In the genomic region with DNA sequence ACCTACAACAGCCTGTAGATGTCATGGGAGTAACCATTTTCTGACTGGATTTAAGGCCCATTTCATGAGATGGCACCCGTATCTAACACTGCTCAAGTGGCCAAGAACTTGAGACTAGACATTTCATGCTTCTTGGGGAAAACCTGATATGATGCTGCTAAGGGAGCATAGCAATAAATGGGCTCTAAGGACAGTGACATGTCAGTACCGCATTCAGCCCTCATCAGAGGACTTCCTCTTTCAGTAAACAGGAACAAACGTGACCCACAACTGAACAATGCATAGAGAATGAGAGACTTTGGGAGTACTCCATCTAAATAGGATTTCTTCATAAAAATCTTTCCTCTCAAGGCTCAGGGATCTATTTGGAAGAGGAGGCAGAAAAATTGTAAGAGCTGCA, we compare ENCODE assay signal across 21 mouse cellular contexts. TPM values are rescaled to one million over a fixed set of nuclear protein-coding genes. Genes with fewer than 3 reads are reported as not detected.
DNase-seq lines count a peak whose midpoint lies in the region; ATAC-seq and TF ChIP-seq lines count a peak whose summit lies in the region.
"Had no signal": no experiment of that assay in that cellular context is flagged by ENCODE, and none has a peak within 500 bp of the region (broad histone marks: within the 10 kb centered on the region; RNA-seq: fewer than 3 reads in every experiment).

No protein-coding gene starts in this region.

- ATAC-seq in granulocyte monocyte progenitor cell, adult 5-6 weeks (replicated peaks; ENCODE audit: poor library complexity, severe bottlenecking) = peak; percentile 87
- 0 out of 2 replicates have a peak, but pooled peaks have one; percentile 68 for ATAC-seq in monocyte, adult 5-6 weeks (replicated peaks; ENCODE audit: insufficient number of reproducible peaks, low FRiP score, low TSS enrichment, poor library complexity, severe bottlenecking)
- ATAC-seq in liver, embryonic 11.5 days (replicated peaks; ENCODE audit: low FRiP score) = no peak
- ATAC-seq: CD4-positive, CD25-positive, alpha-beta regulatory T cell, adult 4 months; forebrain, embryonic 15.5 days; inflammation-experienced regulatory T-cells, adult 6 months; intestine, postnatal 0 days had no signal

- H3K27ac ChIP-seq in MEL (ENCODE audit: control insufficient read depth, low read depth, low read length) = no peak overlapping the region
- H3K27ac ChIP-seq in left cerebral cortex, adult 2 months = no peak overlapping the region
- no peak overlapping the region for H3K27ac ChIP-seq in liver, embryonic 11.5 days (ENCODE audit: low read depth, low read length)
- H3K27ac ChIP-seq: embryonic facial prominence, embryonic 12.5 days; forebrain, embryonic 15.5 days; heart, adult 2 months; heart, embryonic 15.5 days; hindbrain, embryonic 15.5 days had no signal

- no peak overlapping the region for H3K4me3 ChIP-seq in MEL (ENCODE audit: control insufficient read depth in 1 of 2, insufficient read depth in 1 of 2, low read depth in 2 of 2, low read length in 2 of 2)
- no peak overlapping the region for H3K4me3 ChIP-seq in left cerebral cortex, adult 2 months
- no peak overlapping the region for H3K4me3 ChIP-seq in liver, embryonic 11.5 days (ENCODE audit: low read depth, low read length)
- H3K4me3 ChIP-seq: embryonic facial prominence, embryonic 12.5 days; forebrain, embryonic 15.5 days; heart, adult 2 months; heart, embryonic 15.5 days; hindbrain, embryonic 15.5 days had no signal

- no peak for TF ChIP-seq CTCF in MEL (IDR thresholded peaks at IDR 0.05 in 2 of 3, conservative IDR thresholded peaks at IDR 0.05 in 1 of 3; ENCODE audit: control insufficient read depth in 1 of 3, insufficient read depth in 1 of 3, low read depth in 2 of 3, low read length in 3 of 3, poor library complexity in 1 of 3, severe bottlenecking in 1 of 3)
- TF ChIP-seq CTCF in left cerebral cortex, adult 2 months (IDR thresholded peaks at IDR 0.05) = no peak

- H3K27me3 ChIP-seq in MEL (ENCODE audit: control insufficient read depth in 1 of 2, insufficient read depth in 2 of 2, low read length in 2 of 2) = no peaks in the 10 kb centered on the region
- no peaks in the 10 kb centered on the region for H3K27me3 ChIP-seq in liver, embryonic 11.5 days (replicated peaks; ENCODE audit: control insufficient read depth, insufficient read depth, low read length)
- H3K27me3 ChIP-seq: embryonic facial prominence, embryonic 12.5 days; forebrain, embryonic 15.5 days; heart, embryonic 15.5 days; hindbrain, embryonic 15.5 days had no signal

- TF ChIP-seq POLR2A in MEL (IDR thresholded peaks at IDR 0.05; ENCODE audit: control insufficient read depth in 1 of 2, insufficient read depth in 1 of 2, low read depth in 1 of 2, low read length in 2 of 2, poor library complexity in 1 of 2) = no peak

- WGBS in liver, embryonic 11.5 days = 59% methylated on average over 3 of the region's 3 CpGs

- H3K4me2 ChIP-seq in liver, embryonic 11.5 days = no peak overlapping the region
- H3K4me2 ChIP-seq: embryonic facial prominence, embryonic 12.5 days; forebrain, embryonic 15.5 days; heart, embryonic 11.5 days; heart, embryonic 15.5 days; hindbrain, embryonic 15.5 days had no signal

- DNase-seq in A20 (ENCODE audit: low read depth, low spot score) (peak; percentile 55), MEL (ENCODE audit: low read depth, low spot score) (peak; percentile 76)
- no peak for DNase-seq in layer of hippocampus, adult 9-11 months
- no peak for DNase-seq in left cerebral cortex, adult 2 months (ENCODE audit: extremely low spot score in 1 of 2, low spot score in 2 of 2)
- DNase-seq in cerebellum, postnatal 4 days (ENCODE audit: low spot score in 2 of 2) = no peak
- DNase-seq in liver, embryonic 11.5 days (ENCODE audit: low spot score) = no peak
- DNase-seq: adrenal gland, postnatal 10 days; cerebellum, adult 11-12 months; cerebellum, adult 9-10 months; cerebellum, postnatal 36 days; heart, adult 2 months had no signal

- H3K4me1 ChIP-seq in MEL (ENCODE audit: control insufficient read depth in 1 of 2, insufficient read depth in 2 of 2, low read length in 2 of 2) = peaks cover 4 to 6% of the 10 kb centered on the region in 2 experiments; a peak in 2 of 4 replicates
- no peaks in the 10 kb centered on the region for H3K4me1 ChIP-seq in liver, embryonic 11.5 days (replicated peaks; ENCODE audit: control insufficient read depth, insufficient read depth, low read length)
- H3K4me1 ChIP-seq: embryonic facial prominence, embryonic 12.5 days; forebrain, embryonic 15.5 days; heart, embryonic 15.5 days; hindbrain, embryonic 15.5 days had no signal

- no peaks in the 10 kb centered on the region for H3K9me3 ChIP-seq in MEL (replicated peaks; ENCODE audit: insufficient read depth, low read length)
- H3K9me3 ChIP-seq in liver, embryonic 11.5 days (ENCODE audit: control insufficient read depth, low read length) = no peaks in the 10 kb centered on the region
- H3K9me3 ChIP-seq: embryonic facial prominence, embryonic 12.5 days; forebrain, embryonic 15.5 days; heart, embryonic 15.5 days; hindbrain, embryonic 15.5 days had no signal

- intact Hi-C loops in left cerebral cortex, adult 2 months (cut with DNase I) = no loop called here

- peaks cover 14 to 21% of the 10 kb centered on the region in 2 experiments for H3K36me3 ChIP-seq in MEL (ENCODE audit: control insufficient read depth in 1 of 2, insufficient read depth in 2 of 2, low read length in 2 of 2)
- H3K36me3 ChIP-seq in liver, embryonic 11.5 days (ENCODE audit: control insufficient read depth, insufficient read depth, low read length) = peaks cover 3% of the 10 kb centered on the region; the same call in 1 of the 2 replicates

- H3K9ac ChIP-seq in MEL (ENCODE audit: control insufficient read depth, low read depth, low read length, poor library complexity, severe bottlenecking) = no peak overlapping the region
- no peak overlapping the region for H3K9ac ChIP-seq in liver, embryonic 11.5 days (ENCODE audit: low read depth, low read length)
- H3K9ac ChIP-seq: embryonic facial prominence, embryonic 12.5 days; forebrain, embryonic 15.5 days; heart, embryonic 15.5 days; hindbrain, embryonic 15.5 days had no signal

- TF ChIP-seq EP300 in MEL (IDR thresholded peaks at IDR 0.05; ENCODE audit: low read depth in 1 of 2, low read length in 2 of 2) = peak in 1 of 2 experiments; percentile 43; a peak in 1 of 4 replicates

- TF ChIP-seq RAD21 in MEL (IDR thresholded peaks at IDR 0.05; ENCODE audit: low read depth, low read length) = no peak

- no peaks in the 10 kb centered on the region for H3K79me2 ChIP-seq in MEL (ENCODE audit: control insufficient read depth, insufficient read depth, low read length, poor library complexity)

TF ChIP-seq in MEL, 35 proteins besides CTCF, POLR2A, EP300 and RAD21:
- TF ChIP-seq BHLHE40 (IDR thresholded peaks at IDR 0.05; ENCODE audit: borderline replicate concordance, low read depth, low read length) (peak; percentile 69; the same call in 1 of the 2 replicates), USF2 (IDR thresholded peaks at IDR 0.05; ENCODE audit: borderline replicate concordance in 1 of 2, insufficient read depth in 1 of 2, low read depth in 1 of 2, low read length in 2 of 2) (no peak)

RNA-seq across cellular contexts. Expression of a gene that starts 46.7 kb away (rescaled TPM):
- total RNA-seq in MEL (2012; rRNA removed) = 14.1 and 17.8 TPM in 2 replicates
- 100 to 1,000 TPM in 1 of 2 experiments, 10 to 100 TPM in 1; 29.7 to 111 TPM for polyA plus RNA-seq in MEL (2012; ENCODE audit: insufficient read depth in 1 of 2, insufficient read length in 2 of 2, low read depth in 1 of 2, low replicate concordance in 2 of 2, missing spikeins in 1 of 2)
- total RNA-seq in granulocyte monocyte progenitor cell, adult 5-6 weeks (2014; fragmentation: Nextera tagmentation) = 34.2 and 49.7 TPM in 2 replicates
- total RNA-seq in granulocyte monocyte progenitor cell, adult 5-6 weeks (2017) = 30.9 and 36.7 TPM in 2 replicates
- total RNA-seq in monocyte, adult 5-6 weeks (2017) = 27.0 to 55.5 TPM (median 30.2 TPM) in 3 replicates
- 100 to 1,000 TPM; 132 to 133 TPM for total RNA-seq in left cerebral cortex, adult 2 months (2021)
- polyA plus RNA-seq in liver, embryonic 11.5 days (2014; fragmentation: Nextera tagmentation; extraction: Ambion mirVana) = 12.0 and 12.3 TPM in 2 replicates

Comparison
In these comparisons a context has a peak if more than half of its experiments do, and no peak if none do; other contexts are left out.
1. DNase-seq: peak in A20 (single experiment) and MEL (single experiment); none in layer of hippocampus, adult 9-11 months (single experiment), left cerebral cortex, adult 2 months (0 of 2), cerebellum, postnatal 4 days (0 of 2) and liver, embryonic 11.5 days (single experiment).